In genomic region chrX:163908337-163909250, GRCm38 (mm10) we compare ENCODE assay signal across 8 mouse cellular contexts. TPM values are rescaled to one million over a fixed set of nuclear protein-coding genes. Genes with fewer than 3 reads are reported as not detected.
DNase-seq lines count a peak whose midpoint lies in the region; ATAC-seq and TF ChIP-seq lines count a peak whose summit lies in the region.

Ap1s2 (plus strand) TSS chrX:163909017.

- H3K27me3 ChIP-seq in forebrain, embryonic 15.5 days, result no peaks in the 10 kb centered on the region

- H3K27ac ChIP-seq in ES-E14 (ENCODE audit: insufficient read depth, low read depth, low read length, poor library complexity, severe bottlenecking), result peak within 1 kb of the TSS; percentile 73
- H3K27ac ChIP-seq in forebrain, embryonic 15.5 days (replicated peaks), result peak within 1 kb of the TSS; percentile 93

- TF ChIP-seq CTCF in lung, adult 2 months (IDR thresholded peaks at IDR 0.05; ENCODE audit: insufficient read depth, low read length), result no peak

- peak; percentile 80; the same call in 1 of the 2 replicates for TF ChIP-seq POLR2A in lung, adult 2 months (IDR thresholded peaks at IDR 0.05; ENCODE audit: borderline replicate concordance, extremely low read depth, low read depth, low read length)

- ATAC-seq in forebrain, embryonic 15.5 days (replicated peaks), result peak; percentile 99
- ATAC-seq in neutrophil, adult 5-6 weeks (ENCODE audit: extremely low read depth, insufficient number of reproducible peaks, low FRiP score, poor library complexity, severe bottlenecking), result peak; percentile 95

- 16% methylated on average over 79 of the region's 80 CpGs for WGBS in forebrain, embryonic 15.5 days
- WGBS in lung, adult 2 months, result 27% methylated on average over 80 of the region's 80 CpGs

- no peaks in the 10 kb centered on the region for H3K4me1 ChIP-seq in ES-E14 (ENCODE audit: control insufficient read depth in 2 of 2, insufficient read depth in 2 of 2, low read length in 2 of 2, poor library complexity in 1 of 2)
- peaks cover 9% of the 10 kb centered on the region; the same call in 1 of the 2 replicates for H3K4me1 ChIP-seq in forebrain, embryonic 15.5 days
- no peaks in the 10 kb centered on the region; the same call in 1 of the 2 replicates for H3K4me1 ChIP-seq in lung, adult 2 months (ENCODE audit: control insufficient read depth, insufficient read depth, low read length)

- peak; percentile 65 for DNase-seq in ES-E14 (ENCODE audit: low read depth, low spot score)
- peak; percentile 98 for DNase-seq in cerebellum, adult 11-12 months
- peak; percentile 92 for DNase-seq in heart, postnatal 25 days (ENCODE audit: low spot score)
- peak; percentile 92 to 97 for DNase-seq in layer of hippocampus, adult 18-20 months (ENCODE audit: low spot score in 2 of 2)
- DNase-seq in lung, adult 2 months, result peak; percentile 88
- DNase-seq in thymus, adult 18-20 months, result peak; percentile 91 to 92

- H3K9me3 ChIP-seq in ES-E14 (ENCODE audit: control insufficient read depth, insufficient read depth, low read depth, low read length), result no peaks in the 10 kb centered on the region
- H3K9me3 ChIP-seq in forebrain, embryonic 15.5 days, result no peaks in the 10 kb centered on the region

- peak within 1 kb of the TSS; percentile 46 for H3K4me2 ChIP-seq in forebrain, embryonic 15.5 days (replicated peaks)

- in situ Hi-C loops in ES-E14 (cut with MboI; ENCODE audit: low sequenced_read_pairs in 2 of 2, unreplicated experiment in 2 of 2), result no loop called here

- intact Hi-C loops in heart, postnatal 25 days (cut with DNase I), result loop anchor here (5.0 kb wide), 1 partner anchor 81 kb away; no protein-coding TSS in a partner anchor

- H3K4me3 ChIP-seq in ES-E14 (ENCODE audit: insufficient read depth in 1 of 2, low read depth in 1 of 2, low read length in 2 of 2, poor library complexity in 1 of 2, severe bottlenecking in 1 of 2), result peak within 1 kb of the TSS; percentile 92 to 99
- peak within 1 kb of the TSS; percentile 72 for H3K4me3 ChIP-seq in forebrain, embryonic 15.5 days
- H3K4me3 ChIP-seq in lung, adult 2 months (replicated peaks; ENCODE audit: extremely low read depth, low read depth, low read length), result peak within 1 kb of the TSS; percentile 84

- H3K9ac ChIP-seq in ES-E14 (ENCODE audit: insufficient read depth, low read depth, low read length, poor library complexity, severe bottlenecking), result peak within 1 kb of the TSS; percentile 95
- H3K9ac ChIP-seq in forebrain, embryonic 15.5 days (replicated peaks), result peak within 1 kb of the TSS; percentile 71

- no peaks in the 10 kb centered on the region for H3K36me3 ChIP-seq in ES-E14 (ENCODE audit: control insufficient read depth, insufficient read depth, low read length, poor library complexity, severe bottlenecking)
- no peaks in the 10 kb centered on the region for H3K36me3 ChIP-seq in forebrain, embryonic 15.5 days

TF ChIP-seq in ES-E14, 5 proteins besides CTCF, POLR2A, EP300 and RAD21:
- TF ChIP-seq ZNF384 (IDR thresholded peaks at IDR 0.05; ENCODE audit: low read depth, low read length) (peak; percentile 92), HCFC1 (IDR thresholded peaks at IDR 0.05; ENCODE audit: borderline replicate concordance, insufficient read depth, low read length) (no peak; the same call in 1 of the 2 replicates), MAFK (IDR thresholded peaks at IDR 0.05; ENCODE audit: insufficient read depth, low read depth, low read length) (no peak)

RNA-seq across cellular contexts. Expression of gene Ap1s2, which starts in this region (rescaled TPM):
- 8.1 and 15.4 TPM in 2 replicates for total RNA-seq in ES-E14 (2012; rRNA removed)
- polyA plus RNA-seq in forebrain, embryonic 15.5 days (2015; fragmentation: Nextera tagmentation; extraction: Ambion mirVana), result 115 and 121 TPM in 2 replicates
- total RNA-seq in heart, postnatal 25 days (2021), result 10 to 100 TPM; 16.9 to 22.8 TPM
- total RNA-seq in layer of hippocampus, adult 18-20 months (2021), result 10 to 100 TPM; 38.9 to 42.3 TPM
- 4.1 and 6.6 TPM in 2 replicates for polyA plus RNA-seq in lung, adult 2 months (2012; rRNA removed)
- 61.6 and 77.7 TPM in 2 replicates for total RNA-seq in neutrophil, adult 5-6 weeks (2017)

Comparison
In these comparisons a context has a peak if more than half of its experiments do, and no peak if none do; other contexts are left out.
1. Peak in every context shown above with its lines: DNase-seq, ATAC-seq, H3K4me3 ChIP-seq and H3K27ac ChIP-seq.
2. RNA of gene Ap1s2 (polyA plus RNA-seq): 115 to 121 TPM in forebrain, embryonic 15.5 days; 4.1 to 6.6 TPM in lung, adult 2 months; every median in the first group is over 10 times any median in the second.